Mouse (Mus musculus): ENCODE measurements around the gene Lysmd2. TPM values are rescaled to one million over a fixed set of nuclear protein-coding genes. Genes with fewer than 3 reads are reported as not detected.

Lysmd2 gene
- total RNA-seq (2023; ENCODE audit: inconsistent age) = 2.1 to 3.7 TPM (median 2.5 TPM) in 4 replicates

DNA sequence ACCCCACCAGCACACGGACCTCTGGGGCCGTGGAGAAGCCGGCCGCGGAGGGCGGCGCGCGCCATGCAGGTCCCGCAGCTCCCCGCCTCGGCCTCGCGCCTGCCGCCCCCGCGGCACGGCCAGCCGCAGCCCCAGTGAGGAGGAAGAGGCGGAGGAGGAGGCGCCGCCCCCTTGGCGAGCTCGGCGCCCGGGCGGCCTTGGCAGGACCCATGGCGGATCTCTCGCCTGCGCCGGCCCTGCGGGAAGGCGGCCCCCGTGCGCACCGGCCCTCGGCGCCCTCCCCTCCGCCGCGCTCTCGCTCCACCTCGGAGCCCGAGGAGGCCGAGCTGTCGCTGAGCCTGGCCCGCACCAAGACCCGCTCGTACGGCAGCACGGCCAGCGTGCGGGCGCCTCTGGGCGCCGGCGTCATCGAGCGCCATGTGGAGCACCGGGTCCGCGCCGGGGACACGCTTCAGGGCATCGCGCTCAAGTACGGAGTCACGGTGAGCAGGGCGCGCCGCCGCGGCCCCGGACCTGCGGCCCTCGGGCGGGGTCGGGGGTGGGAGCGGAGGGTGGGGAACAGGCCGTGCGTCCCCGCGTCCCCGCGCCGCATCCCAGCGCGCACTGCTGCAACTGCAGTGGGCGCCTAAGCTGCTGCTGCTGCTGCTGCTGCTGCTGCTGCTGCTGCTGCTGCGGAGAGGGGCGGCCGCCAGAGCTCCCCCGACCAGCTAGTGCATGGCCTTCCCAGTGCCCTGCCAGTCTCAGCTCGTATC, at the start of gene Lysmd2:
Lysmd2 (plus strand) TSS at position 186 of the 752 bp plus-strand sequence.

DNA sequence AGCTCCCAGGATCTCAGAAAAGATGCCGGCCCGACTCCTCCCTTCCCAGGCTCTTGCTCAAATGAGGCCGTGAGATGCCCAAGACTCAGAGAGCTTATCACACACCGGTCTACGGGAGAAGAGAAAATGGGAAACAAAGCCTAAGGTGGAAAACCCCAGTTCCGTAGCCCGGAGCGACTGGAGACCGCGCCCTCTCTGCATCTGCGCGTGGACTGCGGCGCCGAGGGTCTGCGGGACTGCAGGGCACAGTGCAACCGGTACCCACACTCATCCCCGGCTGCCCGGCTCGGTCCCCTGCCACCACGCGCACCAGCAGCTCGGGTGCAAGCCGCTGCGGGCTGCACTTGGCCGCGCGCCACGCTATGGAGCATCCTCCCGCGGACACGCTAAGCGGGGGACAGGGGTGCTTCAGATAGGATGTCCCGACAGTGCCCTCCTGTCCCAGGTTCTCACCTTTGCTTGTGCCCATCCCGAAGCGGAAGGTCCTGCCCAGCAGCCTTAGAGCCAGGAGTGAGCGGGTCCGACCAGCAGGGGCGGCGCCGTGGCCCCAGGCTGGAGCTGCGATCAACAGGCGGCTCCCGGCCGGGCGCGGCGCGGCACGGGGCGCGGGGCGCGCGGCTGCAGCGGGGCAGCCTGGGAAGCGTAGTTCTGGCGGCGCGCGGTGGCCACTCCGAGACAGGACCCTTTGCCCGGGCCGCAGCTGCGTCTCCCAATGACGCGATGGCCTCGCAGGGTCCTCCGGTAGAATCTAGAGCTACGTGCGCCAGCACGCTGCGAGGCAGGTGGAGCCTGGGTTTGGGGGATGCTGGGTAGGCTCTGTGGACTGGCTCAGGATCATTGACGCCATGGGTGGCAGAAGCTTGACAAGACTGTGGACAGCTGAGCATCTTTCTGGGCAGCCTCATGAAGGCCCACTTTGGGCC, 14.7 kb upstream of the Lysmd2 start, which contains the start of gene Tmod2:
Tmod2 (minus strand) TSS at position 755 of the 923 bp plus-strand sequence.

DNA sequence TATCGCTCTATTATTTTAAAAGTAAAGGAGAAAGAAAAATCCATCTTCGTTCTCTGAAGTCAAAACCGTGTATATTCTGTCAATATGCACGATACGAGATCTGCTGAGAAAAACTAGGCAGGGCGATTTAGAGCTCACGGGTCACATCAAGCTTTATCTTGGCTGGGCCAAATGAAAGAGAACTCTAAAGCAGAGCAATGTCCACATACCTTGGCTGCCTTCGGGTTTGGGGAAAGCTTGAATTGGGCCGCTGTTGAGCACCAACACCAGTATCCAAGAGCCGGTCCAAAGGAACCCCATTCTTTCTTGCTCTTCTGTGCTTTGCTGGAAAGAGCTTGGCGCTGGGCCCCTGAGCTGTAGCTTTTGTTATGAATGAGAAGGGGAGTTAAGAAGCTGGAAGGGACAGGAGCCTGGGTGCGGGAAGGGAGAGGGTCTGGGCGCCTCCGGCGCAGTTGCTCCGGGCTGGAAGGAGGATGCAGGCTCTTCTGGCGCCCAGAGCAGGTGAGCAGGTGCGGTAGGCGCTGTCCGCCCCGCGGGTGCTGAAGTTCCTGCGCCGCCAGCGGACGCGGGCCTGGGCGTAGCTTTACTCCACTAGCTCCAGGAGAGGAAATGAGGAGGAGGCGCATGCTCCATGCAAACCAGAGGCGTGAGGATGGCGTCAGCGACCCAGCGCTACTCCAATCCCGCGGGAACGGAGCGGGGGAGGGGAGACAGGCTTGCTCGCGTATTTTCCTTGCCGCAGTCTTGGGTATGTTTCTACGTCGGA, 58.1 kb downstream of the Lysmd2 start, which contains the start of gene Scg3:
Scg3 (minus strand) TSS at position 631 of the 766 bp plus-strand sequence.

Other genes with a start within 250 kb of the Lysmd2 start
- 98.2 to 112 TPM (median 99.3 TPM) in 4 replicates for gene Mapk6, start 215.7 kb upstream of the Lysmd2 start, total RNA-seq (2023; ENCODE audit: inconsistent age)
- gene Leo1, start 184.2 kb upstream of the Lysmd2 start, total RNA-seq (2023; ENCODE audit: inconsistent age) = 16.6 to 19.9 TPM (median 18.4 TPM) in 4 replicates
- 195 to 217 TPM (median 207 TPM) in 4 replicates for gene Tmod3, start 66.1 kb upstream of the Lysmd2 start, total RNA-seq (2023; ENCODE audit: inconsistent age)
- gene Tmod2, start 14.4 kb upstream of the Lysmd2 start, total RNA-seq (2023; ENCODE audit: inconsistent age) = 0.97 to 2.9 TPM (median 1.5 TPM) in 4 replicates
- gene Scg3, start 58.3 kb downstream of the Lysmd2 start, total RNA-seq (2023; ENCODE audit: inconsistent age) = not detected in 4 replicates
- gene Bmp5, start 149.6 kb downstream of the Lysmd2 start, total RNA-seq (2023; ENCODE audit: inconsistent age) = not detected in 4 replicates

Measured in B cell, adult (primary cell).